Mouse (Mus musculus) cerebellum, adult 2 months (tissue): Measurements from ENCODE around the gene Kdm4b.

Experiments used
- CTCF ChIP-seq: fragments of 200-500 bp; IDR thresholded peaks from 2 replicates; pipeline ENCODE4 v1.5.1; 2011; ENCODE audit warnings: low read depth, mild to moderate bottlenecking, control low read depth, low read length, moderate library complexity, borderline replicate concordance; ENCODE audit not compliant: insufficient read depth
- POLR2A ChIP-seq: fragments of 200-500 bp; IDR thresholded peaks from 2 replicates; pipeline ENCODE4 v1.6.1; 2011; ENCODE audit warnings: low read length, control low read depth, borderline replicate concordance; ENCODE audit not compliant: insufficient read depth

DNA sequence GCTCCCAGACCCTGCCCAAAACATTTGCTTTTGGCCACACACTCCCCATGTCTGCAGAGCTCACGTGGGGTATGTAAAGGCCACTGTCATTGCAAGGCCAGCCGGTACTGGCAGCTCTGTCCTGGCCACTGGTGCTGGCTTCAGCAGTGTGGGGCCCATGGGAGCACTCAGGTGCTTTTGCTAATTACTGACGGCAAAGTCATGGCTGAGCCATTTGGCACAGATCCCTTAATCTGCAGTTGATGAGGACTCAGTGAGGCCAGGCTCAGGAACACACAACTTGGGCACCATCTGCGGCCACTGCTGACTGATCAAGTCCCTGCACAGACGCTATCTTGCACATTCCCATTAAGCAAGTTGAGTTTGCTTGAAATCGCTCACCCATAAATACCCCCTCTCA, 59.0 kb downstream of the Kdm4b start:
- TF ChIP-seq POLR2A (no peak), CTCF (no peak)
